Mouse (Mus musculus): ENCODE data around the gene Il6st.

The Il6st gene

GRCm38 (mm10) chr13:112527186-112527585 is 63.3 kb downstream of the Il6st start:
- DNase-seq (ENCODE audit: low spot score): no peak

GRCm38 (mm10) chr13:112529893-112530292 is 66.0 kb downstream of the Il6st start:
- DNase-seq (ENCODE audit: low spot score): peak; percentile 85

- DNase-seq (ENCODE audit: low spot score): no peak
Observed at GRCm38 (mm10) chr13:112532235-112532634, 68.4 kb downstream of the Il6st start.

- no peak for DNase-seq (ENCODE audit: low spot score)
Observed at GRCm38 (mm10) chr13:112533556-112533955, 69.7 kb downstream of the Il6st start.

GRCm38 (mm10) chr13:112536611-112537010 is 72.7 kb downstream of the Il6st start:
- DNase-seq (ENCODE audit: low spot score): no peak

- DNase-seq (ENCODE audit: low spot score): no peak
Observed at GRCm38 (mm10) chr13:112537065-112537464, 73.2 kb downstream of the Il6st start.

- no peak for DNase-seq (ENCODE audit: low spot score)
Observed at GRCm38 (mm10) chr13:112540616-112541015, 76.7 kb downstream of the Il6st start.

GRCm38 (mm10) chr13:112541223-112541975 is 77.5 kb downstream of the Il6st start:
- DNase-seq (ENCODE audit: low spot score): no peak

- no peak for DNase-seq (ENCODE audit: low spot score)
Observed at GRCm38 (mm10) chr13:112551641-112552548, 88.0 kb downstream of the Il6st start.

GRCm38 (mm10) chr13:112553304-112553703 is 89.4 kb downstream of the Il6st start:
- no peak for DNase-seq (ENCODE audit: low spot score)

GRCm38 (mm10) chr13:112556501-112556900 is 92.6 kb downstream of the Il6st start:
- DNase-seq (ENCODE audit: low spot score): no peak

Data from lung, postnatal 25 days (tissue).